Mouse (Mus musculus): ENCODE measurements at regions not wholly inside any gene's neighbourhood (a gene's known extent, or its start where the extent isn't known, plus 50 kb on each side); places are given as distances from the start of the nearest gene placed in this dataset.

DNA sequence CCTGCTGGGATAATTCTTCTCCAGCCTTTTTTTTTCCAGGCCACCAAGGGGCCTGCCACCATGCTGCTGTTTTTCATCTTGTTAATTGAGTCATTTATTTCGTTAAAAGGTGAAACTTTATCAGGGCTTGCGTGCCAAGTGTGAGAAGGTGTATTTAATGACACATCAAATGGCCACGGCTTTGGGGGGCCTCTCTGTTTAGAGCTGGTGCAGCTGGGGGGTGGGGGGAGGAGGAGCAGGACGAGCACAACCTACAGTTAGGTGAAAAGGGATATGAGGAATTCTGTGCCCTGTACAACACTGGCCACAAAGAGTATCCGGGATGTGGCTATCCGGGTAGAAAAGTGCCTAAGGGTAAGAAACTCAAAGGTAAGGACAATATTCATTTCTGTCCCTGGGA, 213.6 kb downstream of the Bcl11b start:
- TF ChIP-seq CTCF (IDR thresholded peaks at IDR 0.05; ENCODE audit: extremely low read depth, insufficient read depth, low read length) (no peak), POLR2A (IDR thresholded peaks at IDR 0.05; ENCODE audit: extremely low read depth, insufficient read depth, low read length) (no peak)

Data from cortical plate, adult 2 months (tissue).